Mouse (Mus musculus) testis, adult 2 months (tissue): ENCODE data around the gene Dlg2. TPM values are rescaled to one million over a fixed set of nuclear protein-coding genes. Genes with fewer than 3 reads are reported as not detected.

Experiments
- H3K27ac ChIP-seq: fragments of 200-500 bp; 2 replicates; pipeline ENCODE4 v1.5.1; 2012; ENCODE audit warnings: low read depth, low read length; ENCODE audit not compliant: control insufficient read depth, insufficient read depth
- H3K27me3 ChIP-seq: fragments of 200-500 bp; 2 replicates; pipeline ENCODE4 v1.6.1; 2012; ENCODE audit warnings: mild to moderate bottlenecking, low read length, moderate library complexity; ENCODE audit not compliant: control insufficient read depth, insufficient read depth
- H3K36me3 ChIP-seq: fragments of 200-500 bp; 2 replicates; pipeline ENCODE4 v1.6.1; 2012; ENCODE audit warnings: mild to moderate bottlenecking, low read length; ENCODE audit not compliant: control insufficient read depth, insufficient read depth
- H3K4me1 ChIP-seq: fragments of 200-500 bp; 2 replicates; pipeline ENCODE4 v1.6.1; 2012; ENCODE audit warnings: low read length; ENCODE audit not compliant: control insufficient read depth, insufficient read depth
- H3K4me3 ChIP-seq: fragments of 200-500 bp; 2 replicates; pipeline ENCODE4 v1.5.1; 2012; ENCODE audit warnings: low read depth, mild to moderate bottlenecking, low read length, moderate library complexity, mixed read lengths; ENCODE audit not compliant: control insufficient read depth
- CTCF ChIP-seq: fragments of 200-500 bp; IDR thresholded peaks from 2 replicates; pipeline ENCODE4 v1.5.1; 2012; ENCODE audit warnings: low read depth, mild to moderate bottlenecking, inconsistent platforms, low read length, moderate library complexity; ENCODE audit not compliant: control insufficient read depth, insufficient read depth, insufficient replicate concordance
- POLR2A ChIP-seq: fragments of 200-500 bp; IDR thresholded peaks from 2 replicates; pipeline ENCODE4 v1.6.1; 2012; ENCODE audit warnings: low read depth, mild to moderate bottlenecking, inconsistent platforms, low read length, moderate library complexity; ENCODE audit not compliant: control insufficient read depth
- polyA plus RNA-seq: library from polyadenylated mRNA; depleted of rRNA; stranded (reverse); fragments of >200 nt; gene quantifications from 2 replicates; pipeline ENCODE4 v1.2.3, GENCODE M21; 2012

The Dlg2 gene
- polyA plus RNA-seq, 1 experiment, result 13.3 TPM

DNA sequence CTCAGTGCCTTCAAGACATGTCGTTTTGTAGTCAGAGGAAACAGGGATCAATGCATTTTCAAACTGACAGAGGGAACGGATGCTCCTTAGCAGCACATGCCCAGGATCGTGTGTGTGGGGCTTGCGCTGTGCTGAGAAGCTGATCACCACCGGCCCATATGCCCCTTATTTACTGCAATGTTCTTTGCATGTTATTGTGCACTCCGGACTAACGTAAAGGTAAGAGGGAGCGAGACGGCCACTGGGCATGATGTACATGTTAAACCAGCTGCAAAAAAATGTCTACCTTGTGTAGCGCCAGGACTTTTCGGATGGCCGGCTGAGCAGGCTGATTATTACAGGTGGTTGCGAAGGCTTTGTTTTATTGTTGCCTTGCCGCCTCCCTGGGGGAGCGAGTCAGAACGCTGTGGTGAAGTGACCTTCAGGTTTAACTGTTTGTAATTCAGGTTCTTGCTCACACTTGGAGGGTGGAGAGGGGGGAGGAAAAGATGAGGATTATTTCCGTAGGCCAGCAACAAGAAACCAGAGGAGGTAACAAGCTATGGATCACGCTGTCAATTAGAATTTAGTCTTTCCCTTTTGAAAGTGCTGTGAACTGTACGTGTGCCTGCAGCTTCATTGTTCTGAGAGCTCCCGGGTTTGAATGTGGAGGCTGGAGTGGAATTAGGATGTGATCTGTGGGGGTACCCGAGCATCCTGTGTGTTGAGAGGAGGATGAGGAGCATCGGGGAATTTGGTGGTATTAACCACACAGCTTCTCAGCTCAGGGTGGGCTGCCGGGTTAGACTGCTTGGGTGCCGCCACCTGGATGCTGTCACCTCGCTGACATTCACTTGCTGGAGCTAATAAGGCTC, 614.6 kb downstream of the Dlg2 start:
- Histone ChIP-seq H3K4me1 (peaks cover 5% of the 10 kb centered on the region), H3K27ac (no peak overlapping the region), H3K4me3 (peak overlapping the region; percentile 17), H3K36me3 (no peaks in the 10 kb centered on the region), H3K27me3 (no peaks in the 10 kb centered on the region)
- TF ChIP-seq CTCF, result no peak

DNA sequence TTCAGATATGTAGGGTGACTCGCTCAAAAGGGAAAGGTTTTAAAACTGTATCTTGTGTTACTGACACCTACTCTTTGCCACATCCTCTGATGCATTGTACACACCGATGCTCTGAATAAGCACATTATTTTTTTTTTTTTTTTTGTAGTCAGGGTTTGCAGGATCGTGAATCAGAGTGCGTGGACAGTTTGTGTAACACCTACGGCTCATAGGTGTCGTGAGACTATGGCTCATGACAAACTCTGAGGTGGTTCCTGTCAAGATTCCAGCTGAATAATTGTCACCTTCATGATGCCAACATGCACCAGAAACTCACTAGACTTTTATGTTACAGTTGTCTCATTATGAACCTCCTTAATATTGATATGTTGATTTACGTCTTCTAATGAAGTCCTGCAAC, 620.0 kb downstream of the Dlg2 start:
- H3K27ac ChIP-seq, result no peak overlapping the region
- H3K4me3 ChIP-seq, result no peak overlapping the region
- H3K27me3 ChIP-seq, result no peaks in the 10 kb centered on the region
- TF ChIP-seq POLR2A (no peak), CTCF (no peak)
- H3K4me1 ChIP-seq, result peaks cover under 1% of the 10 kb centered on the region
- H3K36me3 ChIP-seq, result no peaks in the 10 kb centered on the region

DNA sequence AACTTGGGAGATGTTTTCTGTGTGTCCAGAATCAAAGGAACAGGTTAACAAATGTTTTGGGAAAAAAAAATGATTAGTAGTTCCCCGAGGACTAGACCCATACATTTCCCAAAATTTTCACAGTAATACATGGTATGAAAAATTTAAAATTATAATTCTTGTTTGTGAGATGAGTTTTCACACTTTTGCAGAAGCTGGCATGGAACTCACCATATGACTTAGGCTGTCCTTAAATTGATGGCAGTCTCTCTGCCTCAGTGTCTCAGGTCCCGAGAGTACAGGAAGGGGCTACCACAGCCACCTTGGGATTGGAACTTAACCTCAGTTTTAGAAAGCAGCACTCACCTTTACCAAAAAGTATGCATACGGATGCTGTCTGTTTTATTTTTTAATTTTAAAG, 622.0 kb downstream of the Dlg2 start:
- no peak for TF ChIP-seq CTCF
- no peak for TF ChIP-seq POLR2A
- Histone ChIP-seq H3K36me3 (no peaks in the 10 kb centered on the region), H3K4me3 (no peak overlapping the region), H3K27me3 (no peaks in the 10 kb centered on the region), H3K27ac (no peak overlapping the region), H3K4me1 (no peaks in the 10 kb centered on the region)

DNA sequence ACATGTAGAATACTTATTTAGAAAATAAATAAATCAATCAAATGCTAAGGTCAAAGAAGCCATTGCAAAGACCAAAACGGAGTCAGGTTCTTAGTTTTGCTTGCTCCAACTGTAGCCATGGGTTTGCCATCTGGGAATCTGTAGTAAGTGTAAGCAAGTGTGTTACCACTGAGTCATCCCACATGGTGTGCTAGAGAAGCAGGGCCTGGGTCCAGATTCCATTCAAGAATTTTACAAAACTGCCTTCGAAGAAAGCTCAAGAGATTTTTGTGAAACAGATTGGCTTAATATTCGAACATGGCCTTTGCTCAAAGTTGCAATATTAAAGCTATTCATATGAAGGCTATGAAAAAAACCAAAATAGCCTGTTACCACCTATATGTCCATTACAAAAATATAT, 633.1 kb downstream of the Dlg2 start:
- H3K4me1 ChIP-seq, result no peaks in the 10 kb centered on the region
- no peaks in the 10 kb centered on the region for H3K36me3 ChIP-seq
- no peak overlapping the region for H3K27ac ChIP-seq
- H3K27me3 ChIP-seq, result no peaks in the 10 kb centered on the region
- H3K4me3 ChIP-seq, result no peak overlapping the region
- TF ChIP-seq POLR2A (no peak), CTCF (no peak)

DNA sequence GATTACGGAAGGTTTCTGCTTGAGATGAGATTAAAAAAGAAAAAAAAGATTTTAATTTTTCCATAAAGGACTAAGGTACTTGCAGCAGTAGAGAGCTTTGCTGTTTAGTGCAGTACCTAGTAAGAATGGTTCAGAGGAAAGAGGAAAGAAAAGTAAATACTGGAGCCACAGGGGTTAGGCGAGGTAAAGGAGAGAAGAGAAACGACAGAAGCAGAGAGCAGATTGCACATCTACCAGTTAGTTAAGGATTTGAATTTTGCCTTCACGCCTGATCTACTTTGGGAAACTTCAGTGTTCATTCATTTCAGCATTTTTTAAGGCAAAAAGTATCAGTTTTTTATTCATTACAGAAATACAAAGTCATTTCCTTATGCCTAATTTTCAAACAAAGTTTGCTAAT, 655.7 kb downstream of the Dlg2 start:
- Histone ChIP-seq H3K36me3 (no peaks in the 10 kb centered on the region), H3K4me3 (no peak overlapping the region), H3K4me1 (no peaks in the 10 kb centered on the region), H3K27me3 (no peaks in the 10 kb centered on the region), H3K27ac (no peak overlapping the region)
- TF ChIP-seq POLR2A, result no peak
- no peak for TF ChIP-seq CTCF

DNA sequence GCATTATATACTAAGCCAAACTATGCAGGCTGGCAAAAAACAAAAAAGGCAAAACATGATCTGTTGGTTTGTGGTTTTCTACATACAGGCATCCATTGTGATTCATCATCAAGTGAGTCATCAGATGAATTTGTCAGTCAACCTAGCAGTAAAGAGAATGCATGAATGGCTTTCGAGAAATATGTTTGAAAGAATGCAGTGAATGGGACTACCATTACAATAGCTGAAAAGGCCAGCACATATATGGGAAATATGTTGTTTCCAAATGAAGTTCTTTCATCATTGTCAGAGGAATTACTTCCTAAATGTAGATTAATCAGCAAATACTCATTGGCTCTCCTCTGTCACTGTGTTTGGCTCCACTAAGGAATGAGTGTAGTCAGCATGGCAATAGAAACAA, 677.6 kb downstream of the Dlg2 start:
- Histone ChIP-seq H3K4me1 (no peaks in the 10 kb centered on the region), H3K36me3 (no peaks in the 10 kb centered on the region), H3K4me3 (no peak overlapping the region), H3K27ac (no peak overlapping the region), H3K27me3 (no peaks in the 10 kb centered on the region)
- TF ChIP-seq CTCF (no peak), POLR2A (no peak)

DNA sequence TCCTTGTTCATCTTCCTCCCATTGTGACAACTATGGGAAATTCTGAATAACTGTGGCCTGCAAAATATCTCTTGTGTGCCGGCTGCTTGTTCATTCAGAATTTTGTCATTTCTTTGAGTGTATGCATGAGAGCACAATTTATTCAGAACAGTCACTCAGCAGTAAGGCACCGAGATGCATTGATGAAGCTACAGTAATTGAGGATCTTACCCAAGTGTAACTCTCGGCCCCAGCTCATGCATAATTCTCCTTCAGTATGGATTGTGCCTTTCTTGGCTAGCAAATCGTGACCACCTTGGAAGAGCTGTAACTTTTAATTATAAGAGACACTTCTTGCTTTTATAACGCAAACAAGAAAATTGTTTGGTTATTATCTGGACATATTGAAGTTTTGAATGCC, 682.7 kb downstream of the Dlg2 start:
- no peaks in the 10 kb centered on the region for H3K4me1 ChIP-seq
- H3K36me3 ChIP-seq, result no peaks in the 10 kb centered on the region
- H3K27me3 ChIP-seq, result no peaks in the 10 kb centered on the region
- H3K27ac ChIP-seq, result no peak overlapping the region
- H3K4me3 ChIP-seq, result no peak overlapping the region
- TF ChIP-seq CTCF (no peak), POLR2A (no peak)

DNA sequence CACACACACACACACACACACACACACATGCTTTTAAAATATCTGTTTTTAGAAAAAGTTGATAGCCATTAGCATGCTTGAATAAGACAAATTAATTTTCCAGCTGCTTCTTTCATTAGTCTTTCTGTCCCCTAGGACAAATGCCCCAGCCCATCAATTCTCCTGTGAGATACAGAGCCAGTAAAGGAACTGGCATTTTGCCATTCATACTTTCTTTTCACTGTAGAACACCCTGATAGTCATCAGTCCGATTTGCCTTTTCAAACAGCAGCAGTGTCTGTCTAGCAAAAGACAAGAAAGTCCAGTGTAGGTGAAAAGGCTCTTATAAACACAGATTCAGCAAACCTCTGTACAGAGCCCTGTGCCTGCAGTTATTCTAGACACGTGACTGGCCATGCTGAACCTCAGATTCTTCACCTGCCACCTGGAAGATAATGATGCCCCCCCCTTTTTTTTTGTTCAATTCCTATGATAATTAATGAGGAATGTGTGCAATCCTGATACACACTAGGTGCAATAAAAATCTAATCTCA, 685.2 kb downstream of the Dlg2 start:
- Histone ChIP-seq H3K36me3 (no peaks in the 10 kb centered on the region), H3K4me1 (no peaks in the 10 kb centered on the region), H3K27ac (no peak overlapping the region), H3K4me3 (no peak overlapping the region), H3K27me3 (no peaks in the 10 kb centered on the region)
- no peak for TF ChIP-seq CTCF
- TF ChIP-seq POLR2A, result no peak
